Mouse (Mus musculus): Measurements from ENCODE around the gene Tbc1d12. TPM values are rescaled to one million over a fixed set of nuclear protein-coding genes. Genes with fewer than 3 reads are reported as not detected.

The Tbc1d12 gene
- 1.2 and 1.4 TPM in 2 replicates for polyA plus RNA-seq (2015; fragmentation: Nextera tagmentation; extraction: Ambion mirVana)

DNA sequence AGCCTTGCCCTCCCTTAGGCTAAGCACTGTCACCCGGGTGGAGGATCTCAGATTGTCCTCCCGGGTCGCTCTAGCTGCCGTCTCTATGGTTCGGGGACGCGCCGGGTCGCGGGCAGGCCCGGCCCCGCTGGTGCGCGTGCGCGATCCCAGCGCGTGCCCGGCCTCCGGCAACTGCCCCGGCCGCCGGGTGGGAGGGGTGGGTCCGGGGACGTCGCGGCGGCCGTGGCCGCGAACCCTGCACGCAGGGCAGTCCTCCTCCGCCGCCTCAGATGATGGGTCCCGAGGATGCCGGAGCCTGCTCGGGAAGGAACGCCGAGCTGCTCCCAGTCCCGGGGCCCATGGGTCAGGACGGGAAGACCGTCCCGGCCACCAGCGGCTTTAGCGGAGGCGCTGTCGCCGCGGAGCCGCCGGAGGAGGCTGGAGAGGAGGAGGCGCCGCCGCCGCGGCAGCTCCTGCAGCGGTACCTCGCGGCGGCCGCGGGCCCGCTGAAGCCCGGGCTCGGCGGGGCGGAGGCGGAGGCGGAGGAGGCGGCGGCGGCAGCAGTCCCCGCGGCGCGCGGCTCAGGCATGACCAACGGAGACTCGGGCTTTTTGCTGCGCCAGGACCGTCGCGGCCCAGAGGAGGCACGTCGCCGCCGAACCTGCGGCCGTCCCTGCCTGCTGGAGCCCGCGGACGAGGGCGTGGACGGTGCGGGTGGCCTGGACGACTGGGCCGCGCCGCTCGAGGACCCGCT lies at the start of gene Tbc1d12:
Gene Tbc1d12, plus strand, starts transcription at position 142 of the 733 bp plus-strand sequence.
- Histone ChIP-seq H3K36me3 (no peaks in the 10 kb centered on the region), H3K27me3 (no peaks in the 10 kb centered on the region), H3K4me3 (replicated peaks) (peak within 1 kb of the TSS; percentile 83), H3K9me3 (replicated peaks) (no peaks in the 10 kb centered on the region), H3K4me2 (peak within 1 kb of the TSS; percentile 97), H3K27ac (peak within 1 kb of the TSS; percentile 94), H3K4me1 (replicated peaks) (peaks cover 26% of the 10 kb centered on the region), H3K9ac (peak within 1 kb of the TSS; percentile 89)
- ATAC-seq (ENCODE audit: low read depth) (peak; percentile 89), DNase-seq (peak; percentile 86)
- under 1% methylated on average over 86 of the region's 101 CpGs for whole genome bisulfite sequencing (ENCODE audit: insufficient replicate concordance)

DNA sequence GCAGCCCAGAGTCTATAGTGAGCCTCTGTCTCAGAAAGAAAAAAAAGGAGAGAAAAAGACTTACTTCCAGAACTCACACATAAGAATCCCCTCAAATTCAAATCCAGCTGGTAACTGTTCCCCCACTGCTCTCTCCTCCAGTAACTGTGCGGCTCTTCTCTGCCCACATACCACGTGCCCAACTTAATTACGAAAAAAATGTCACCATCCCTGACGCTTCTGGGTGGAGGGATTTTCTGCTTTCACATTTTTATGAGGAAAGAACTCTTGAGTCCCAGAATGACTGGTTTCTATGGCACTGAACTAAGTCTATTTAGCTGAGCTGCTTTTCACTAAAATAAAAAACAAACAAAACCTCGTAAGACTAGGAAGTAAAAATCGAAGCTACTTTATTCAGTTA lies 48.6 kb upstream of the Tbc1d12 start:
- H3K4me2 ChIP-seq = no peak overlapping the region
- no peak for ATAC-seq (ENCODE audit: low read depth)
- H3K9ac ChIP-seq = no peak overlapping the region
- no peak overlapping the region for H3K4me3 ChIP-seq (replicated peaks)
- 84% methylated on average over 6 of the region's 6 CpGs for WGBS (ENCODE audit: insufficient replicate concordance)
- H3K9me3 ChIP-seq (replicated peaks) = no peaks in the 10 kb centered on the region
- no peaks in the 10 kb centered on the region for H3K4me1 ChIP-seq (replicated peaks)
- no peak for DNase-seq
- no peaks in the 10 kb centered on the region for H3K27me3 ChIP-seq
- no peak overlapping the region for H3K27ac ChIP-seq
- peaks cover 46% of the 10 kb centered on the region for H3K36me3 ChIP-seq

DNA sequence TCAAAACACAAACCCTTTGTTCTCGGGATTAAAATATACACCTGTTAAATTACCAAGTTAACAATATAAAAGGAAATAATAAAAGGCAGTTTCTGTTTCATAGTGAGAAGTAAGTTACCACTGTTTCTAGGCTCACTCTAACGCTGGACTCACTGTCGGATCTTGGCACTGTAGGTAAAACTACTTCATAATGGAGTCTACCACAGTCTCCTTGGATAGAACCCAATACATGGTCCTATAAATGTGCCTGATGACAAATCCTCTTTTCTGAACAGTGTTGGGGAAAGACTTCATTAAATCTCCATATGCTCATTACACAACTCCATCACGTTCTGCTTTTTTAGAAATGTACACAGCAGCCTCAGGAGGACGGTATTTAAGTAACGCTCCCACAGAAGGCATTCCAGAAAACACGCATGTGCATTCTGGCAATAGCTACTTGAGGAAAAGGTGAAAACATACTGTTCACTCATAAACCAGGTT lies 42.8 kb upstream of the Tbc1d12 start:
- ATAC-seq (ENCODE audit: low read depth) (no peak), DNase-seq (no peak)
- H3K9me3 ChIP-seq (replicated peaks) = no peaks in the 10 kb centered on the region
- no peak overlapping the region for H3K27ac ChIP-seq
- H3K4me3 ChIP-seq (replicated peaks) = no peak overlapping the region
- no peak overlapping the region for H3K4me2 ChIP-seq
- H3K9ac ChIP-seq = no peak overlapping the region
- peaks cover 91% of the 10 kb centered on the region for H3K36me3 ChIP-seq
- no peaks in the 10 kb centered on the region for H3K4me1 ChIP-seq (replicated peaks)
- 90% methylated on average over 7 of the region's 7 CpGs for WGBS (ENCODE audit: insufficient replicate concordance)
- H3K27me3 ChIP-seq = no peaks in the 10 kb centered on the region

DNA sequence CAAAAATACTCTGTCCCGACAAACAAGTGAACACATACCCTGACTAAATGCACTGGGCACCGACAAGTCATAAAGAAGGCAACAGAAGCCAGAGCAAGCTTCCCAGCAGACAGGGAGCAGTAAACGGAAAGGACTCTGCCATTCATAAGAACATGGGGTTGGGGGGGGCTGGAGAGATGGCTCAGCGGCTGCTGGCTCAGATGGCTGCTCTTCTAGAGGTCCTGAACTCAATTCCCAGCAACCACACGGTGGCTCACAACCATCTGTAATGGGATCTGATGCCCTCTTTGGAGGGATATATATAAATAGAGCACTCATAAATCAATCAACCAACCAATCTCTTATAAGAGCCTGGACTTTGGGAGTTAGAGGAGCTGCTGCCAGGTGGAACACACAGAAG lies 39.8 kb upstream of the Tbc1d12 start:
- ATAC-seq (ENCODE audit: low read depth) (no peak), DNase-seq (no peak)
- H3K9me3 ChIP-seq (replicated peaks) = no peaks in the 10 kb centered on the region
- H3K27ac ChIP-seq = no peak overlapping the region
- peaks cover 79% of the 10 kb centered on the region for H3K36me3 ChIP-seq
- no peaks in the 10 kb centered on the region for H3K4me1 ChIP-seq (replicated peaks)
- H3K4me3 ChIP-seq (replicated peaks) = no peak overlapping the region
- no peak overlapping the region for H3K4me2 ChIP-seq
- no peaks in the 10 kb centered on the region for H3K27me3 ChIP-seq
- 78% methylated on average over 5 of the region's 5 CpGs for WGBS (ENCODE audit: insufficient replicate concordance)
- H3K9ac ChIP-seq = no peak overlapping the region

DNA sequence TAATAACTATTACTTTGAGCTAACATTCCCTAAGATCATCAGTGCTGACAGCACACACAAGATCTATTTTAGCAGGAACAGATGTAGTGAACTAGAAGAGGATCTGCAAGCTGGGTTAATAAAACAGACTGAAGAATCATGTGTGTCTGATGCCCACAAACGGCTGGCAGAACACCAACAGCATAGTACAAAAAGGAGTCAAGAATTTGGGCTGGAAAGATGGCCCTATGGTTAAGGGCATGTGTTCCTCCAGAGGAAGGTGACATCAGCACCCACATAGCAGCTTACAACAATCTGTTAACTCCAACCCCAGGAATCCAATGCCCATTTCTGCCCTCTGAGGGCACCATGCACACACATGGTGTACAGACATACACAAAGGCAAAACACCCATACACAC lies 38.1 kb upstream of the Tbc1d12 start:
- H3K27me3 ChIP-seq = no peaks in the 10 kb centered on the region
- peaks cover 79% of the 10 kb centered on the region for H3K36me3 ChIP-seq
- WGBS (ENCODE audit: insufficient replicate concordance) = 79% methylated on average over 1 of the region's 1 CpGs
- ATAC-seq (ENCODE audit: low read depth) (no peak), DNase-seq (no peak)
- no peak overlapping the region for H3K4me2 ChIP-seq
- no peak overlapping the region for H3K27ac ChIP-seq
- no peaks in the 10 kb centered on the region for H3K9me3 ChIP-seq (replicated peaks)
- H3K9ac ChIP-seq = no peak overlapping the region
- no peaks in the 10 kb centered on the region for H3K4me1 ChIP-seq (replicated peaks)
- no peak overlapping the region for H3K4me3 ChIP-seq (replicated peaks)

DNA sequence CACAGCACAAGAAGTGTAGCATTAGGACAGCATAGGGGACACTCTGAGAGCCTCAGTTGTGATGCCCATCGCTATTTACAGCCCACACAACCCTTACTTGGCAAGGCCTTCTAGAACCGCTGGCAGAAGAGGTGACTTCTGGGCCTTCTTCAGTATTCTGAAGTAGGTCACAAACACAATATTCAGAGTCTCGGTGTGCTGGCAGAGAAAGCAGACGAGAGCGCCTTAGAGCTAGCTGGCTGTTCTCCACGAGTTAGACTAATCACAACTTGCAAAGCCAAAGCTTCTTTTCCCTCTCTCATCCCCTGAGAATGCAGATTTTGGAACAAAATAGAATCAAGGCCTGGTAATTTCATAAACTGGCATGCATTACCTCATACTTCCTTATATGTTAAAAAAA lies 37.6 kb upstream of the Tbc1d12 start:
- ATAC-seq (ENCODE audit: low read depth) (no peak), DNase-seq (no peak)
- 83% methylated on average over 6 of the region's 6 CpGs for WGBS (ENCODE audit: insufficient replicate concordance)
- Histone ChIP-seq H3K4me1 (replicated peaks) (no peaks in the 10 kb centered on the region), H3K27ac (no peak overlapping the region), H3K4me2 (no peak overlapping the region), H3K4me3 (replicated peaks) (no peak overlapping the region), H3K36me3 (peaks cover 79% of the 10 kb centered on the region), H3K27me3 (no peaks in the 10 kb centered on the region), H3K9ac (no peak overlapping the region), H3K9me3 (replicated peaks) (no peaks in the 10 kb centered on the region)

DNA sequence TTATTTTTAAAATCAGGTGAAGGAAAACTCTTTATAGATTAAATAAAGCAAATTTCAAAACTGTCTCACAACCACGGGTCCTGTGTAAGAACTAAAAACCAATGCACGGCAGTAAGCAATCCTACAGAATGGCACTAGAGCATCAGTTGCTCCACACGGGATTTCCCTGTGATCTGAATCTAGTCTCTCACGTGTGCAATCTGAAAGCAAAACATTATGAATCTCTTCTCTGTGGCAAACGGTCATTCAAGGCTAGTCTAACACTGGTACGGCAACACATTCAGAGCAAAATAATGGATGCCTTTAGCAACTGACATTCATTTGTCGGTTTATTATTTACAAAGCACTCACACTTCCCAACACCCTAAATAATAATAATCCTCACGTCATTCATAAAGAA lies 18.2 kb upstream of the Tbc1d12 start:
- ATAC-seq (ENCODE audit: low read depth) (no peak), DNase-seq (no peak)
- Histone ChIP-seq H3K9ac (peak overlapping the region; percentile 88), H3K9me3 (replicated peaks) (no peaks in the 10 kb centered on the region), H3K4me2 (peak overlapping the region; percentile 89), H3K4me1 (replicated peaks) (peaks cover 36% of the 10 kb centered on the region), H3K4me3 (replicated peaks) (peak overlapping the region; percentile 84), H3K36me3 (peaks cover 27% of the 10 kb centered on the region), H3K27ac (peak overlapping the region; percentile 54), H3K27me3 (no peaks in the 10 kb centered on the region)
- WGBS (ENCODE audit: insufficient replicate concordance) = 23% methylated on average over 8 of the region's 8 CpGs

DNA sequence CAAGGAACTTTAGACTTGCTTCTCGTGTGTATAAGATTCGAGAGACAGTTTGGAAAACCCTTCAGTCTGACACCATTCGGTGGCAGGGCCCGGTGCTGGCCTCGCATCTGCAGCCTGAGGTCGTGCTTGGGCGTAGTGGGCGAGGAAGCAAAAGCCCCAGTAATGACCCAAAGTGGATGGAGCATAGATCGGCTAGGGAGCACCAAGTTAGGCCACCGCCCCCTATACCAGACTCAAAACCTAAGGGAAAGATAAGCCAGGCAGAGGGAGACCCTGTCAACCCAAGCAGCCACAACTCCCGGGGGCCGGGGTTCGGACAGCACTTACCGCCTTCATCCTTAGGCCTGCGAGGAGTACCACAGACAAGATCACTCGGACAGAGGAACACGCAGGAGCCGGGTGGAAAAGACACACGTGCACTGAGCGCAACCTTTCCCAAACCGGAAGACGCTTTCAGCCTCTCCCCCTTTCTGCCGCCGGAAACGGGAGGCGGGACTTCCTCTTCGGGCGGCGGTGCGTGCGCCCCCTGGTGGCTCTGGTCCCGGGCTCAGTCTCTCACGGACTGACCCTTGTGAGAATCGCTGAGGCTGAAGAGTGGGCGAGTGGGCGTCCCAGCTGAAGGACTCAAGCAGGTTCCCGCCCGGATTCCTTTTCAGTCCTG lies 17.5 kb upstream of the Tbc1d12 start, which contains the start of gene Noc3l:
Gene Noc3l, minus strand, starts transcription at position 472 of the 661 bp plus-strand sequence.
- H3K27ac ChIP-seq = peak within 1 kb of the TSS; percentile 94
- DNase-seq (peak; percentile 89), ATAC-seq (ENCODE audit: low read depth) (peak; percentile 84)
- H3K36me3 ChIP-seq = peaks cover 24% of the 10 kb centered on the region
- no peaks in the 10 kb centered on the region for H3K27me3 ChIP-seq
- WGBS (ENCODE audit: insufficient replicate concordance) = under 1% methylated on average over 38 of the region's 38 CpGs
- H3K9ac ChIP-seq = peak within 1 kb of the TSS; percentile 88
- peak within 1 kb of the TSS; percentile 89 for H3K4me2 ChIP-seq
- H3K9me3 ChIP-seq (replicated peaks) = no peaks in the 10 kb centered on the region
- H3K4me3 ChIP-seq (replicated peaks) = peak within 1 kb of the TSS; percentile 84
- H3K4me1 ChIP-seq (replicated peaks) = peaks cover 36% of the 10 kb centered on the region

DNA sequence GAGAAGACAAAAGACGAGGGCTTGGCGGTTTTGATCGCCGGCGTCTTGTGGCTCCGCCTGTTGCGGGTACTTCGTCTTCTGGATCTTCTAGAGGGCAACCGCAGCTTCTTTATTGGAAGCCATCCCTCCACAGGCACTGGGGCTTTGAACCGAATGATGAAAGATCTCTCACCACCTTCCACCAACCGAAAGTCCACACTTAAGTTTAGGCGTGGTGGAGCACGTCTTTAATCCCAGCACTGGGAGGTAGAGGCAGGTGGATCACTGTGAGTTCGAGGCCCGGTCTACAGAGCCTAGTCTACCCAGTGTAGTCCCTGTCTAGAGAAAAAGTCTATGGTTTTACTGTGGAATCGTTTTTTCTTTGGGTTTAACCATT lies 17.0 kb upstream of the Tbc1d12 start:
- Histone ChIP-seq H3K4me3 (replicated peaks) (peak overlapping the region; percentile 84), H3K9me3 (replicated peaks) (no peaks in the 10 kb centered on the region), H3K9ac (peak overlapping the region; percentile 88), H3K27me3 (no peaks in the 10 kb centered on the region), H3K4me1 (replicated peaks) (peaks cover 36% of the 10 kb centered on the region), H3K4me2 (peak overlapping the region; percentile 89), H3K36me3 (peaks cover 19% of the 10 kb centered on the region), H3K27ac (peak overlapping the region; percentile 94)
- DNase-seq = no peak
- WGBS (ENCODE audit: insufficient replicate concordance) = 7% methylated on average over 16 of the region's 16 CpGs
- ATAC-seq (ENCODE audit: low read depth) = peak; percentile 56

DNA sequence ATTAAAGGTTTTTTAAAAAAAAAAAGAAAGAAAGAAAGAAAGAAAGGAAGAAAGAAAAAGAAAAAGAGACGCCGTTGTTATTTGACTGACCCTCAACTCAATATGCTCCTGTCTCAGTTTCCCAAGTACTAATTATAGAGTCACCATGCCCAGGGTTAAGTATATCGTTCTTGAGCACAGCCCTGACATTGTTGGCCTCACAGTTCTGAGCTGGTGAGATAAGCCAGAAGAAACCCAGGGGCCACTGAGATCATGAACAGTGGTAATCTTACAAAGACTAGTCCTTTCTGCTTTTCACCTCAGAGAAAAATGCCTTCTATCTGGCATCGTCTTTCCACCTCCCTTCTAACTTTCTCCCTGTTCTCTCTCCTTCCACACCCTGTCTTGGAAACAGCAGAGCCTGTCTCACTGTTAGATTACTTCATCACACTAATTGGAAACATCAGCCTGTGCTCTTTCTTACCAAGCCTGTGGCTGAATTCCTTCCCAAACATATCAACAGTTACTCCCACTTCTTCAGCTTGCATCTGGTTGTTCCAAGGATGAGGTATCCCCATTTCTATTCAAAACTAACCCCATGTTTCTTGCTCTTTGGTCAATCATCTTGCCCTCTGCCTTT lies 16.1 kb upstream of the Tbc1d12 start:
- H3K4me2 ChIP-seq = peak overlapping the region; percentile 89
- H3K9me3 ChIP-seq (replicated peaks) = no peaks in the 10 kb centered on the region
- ATAC-seq (ENCODE audit: low read depth) = peak; percentile 93
- H3K27me3 ChIP-seq = no peaks in the 10 kb centered on the region
- 13% methylated on average over 4 of the region's 4 CpGs for WGBS (ENCODE audit: insufficient replicate concordance)
- H3K36me3 ChIP-seq = peaks cover 10% of the 10 kb centered on the region
- H3K4me1 ChIP-seq (replicated peaks) = peaks cover 36% of the 10 kb centered on the region
- peak overlapping the region; percentile 88 for H3K9ac ChIP-seq
- DNase-seq = peak; percentile 76
- H3K4me3 ChIP-seq (replicated peaks) = peak overlapping the region; percentile 84
- peak overlapping the region; percentile 94 for H3K27ac ChIP-seq

DNA sequence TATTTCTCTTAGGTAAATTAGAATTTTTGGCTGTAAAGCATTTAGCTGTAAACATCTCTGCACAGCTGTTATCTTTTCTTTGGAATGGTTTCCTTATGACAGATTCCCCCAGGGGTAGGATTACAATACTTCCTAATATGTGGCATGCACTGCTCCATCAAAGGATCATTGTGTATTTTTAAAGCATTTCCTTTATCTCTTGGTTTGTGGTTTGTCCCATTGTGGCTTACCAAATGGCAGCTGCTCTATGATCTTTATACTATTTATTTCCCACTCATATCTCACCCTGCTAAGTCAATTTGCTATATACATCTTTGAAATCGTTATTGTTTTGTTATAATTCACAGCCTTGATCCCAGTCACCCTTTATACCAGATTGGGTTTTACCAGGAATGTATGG lies 3.2 kb upstream of the Tbc1d12 start:
- Histone ChIP-seq H3K4me2 (no peak overlapping the region), H3K4me1 (replicated peaks) (peaks cover 13% of the 10 kb centered on the region), H3K27me3 (no peaks in the 10 kb centered on the region), H3K4me3 (replicated peaks) (no peak overlapping the region), H3K27ac (no peak overlapping the region), H3K9ac (no peak overlapping the region), H3K36me3 (no peaks in the 10 kb centered on the region), H3K9me3 (replicated peaks) (no peaks in the 10 kb centered on the region)
- ATAC-seq (ENCODE audit: low read depth) (no peak), DNase-seq (no peak)
- WGBS (ENCODE audit: insufficient replicate concordance) = 27% methylated on average over 1 of the region's 1 CpGs

Data from liver, embryonic 13.5 days (tissue).